Mouse (Mus musculus): ENCODE data around the gene Eef1e1. TPM values are rescaled to one million over a fixed set of nuclear protein-coding genes. Genes with fewer than 3 reads are reported as not detected.

Gene Eef1e1
- polyA plus RNA-seq, 1 experiment from 2014 or later: 63.9 TPM

- Histone ChIP-seq H3K9ac (replicated peaks) (no peak overlapping the region), H3K27ac (replicated peaks) (no peak overlapping the region), H3K4me2 (replicated peaks) (no peak overlapping the region), H3K4me3 (no peak overlapping the region), H3K4me1 (no peaks in the 10 kb centered on the region), H3K36me3 (peaks cover 93% of the 10 kb centered on the region), H3K27me3 (no peaks in the 10 kb centered on the region), H3K9me3 (no peaks in the 10 kb centered on the region)
- WGBS: 93% methylated on average over 4 of the region's 4 CpGs
- ATAC-seq (ENCODE audit: low FRiP score, low read depth): no peak
Measured at GRCm38 (mm10) chr13:38649069-38649468, 9.8 kb downstream of the Eef1e1 start.

GRCm38 (mm10) chr13:38641414-38641813, 17.4 kb downstream of the Eef1e1 start:
- ATAC-seq (ENCODE audit: low FRiP score, low read depth): no peak
- H3K4me3 ChIP-seq: no peak overlapping the region
- no peak overlapping the region for H3K4me2 ChIP-seq (replicated peaks)
- peaks cover 32% of the 10 kb centered on the region for H3K36me3 ChIP-seq
- H3K27ac ChIP-seq (replicated peaks): no peak overlapping the region
- no peaks in the 10 kb centered on the region for H3K4me1 ChIP-seq
- 94% methylated on average over 5 of the region's 5 CpGs for WGBS
- no peaks in the 10 kb centered on the region for H3K9me3 ChIP-seq
- H3K27me3 ChIP-seq: no peaks in the 10 kb centered on the region
- no peak overlapping the region for H3K9ac ChIP-seq (replicated peaks)

GRCm38 (mm10) chr13:38640961-38641360, 17.9 kb downstream of the Eef1e1 start:
- H3K9ac ChIP-seq (replicated peaks): no peak overlapping the region
- no peak overlapping the region for H3K27ac ChIP-seq (replicated peaks)
- 91% methylated on average over 5 of the region's 5 CpGs for WGBS
- no peaks in the 10 kb centered on the region for H3K9me3 ChIP-seq
- no peak overlapping the region for H3K4me2 ChIP-seq (replicated peaks)
- no peak for ATAC-seq (ENCODE audit: low FRiP score, low read depth)
- no peaks in the 10 kb centered on the region for H3K27me3 ChIP-seq
- H3K36me3 ChIP-seq: peaks cover 29% of the 10 kb centered on the region
- no peaks in the 10 kb centered on the region for H3K4me1 ChIP-seq
- H3K4me3 ChIP-seq: no peak overlapping the region

- ATAC-seq (ENCODE audit: low FRiP score, low read depth): no peak
- H3K9me3 ChIP-seq: no peaks in the 10 kb centered on the region
- H3K4me1 ChIP-seq: peaks cover 7% of the 10 kb centered on the region
- H3K9ac ChIP-seq (replicated peaks): no peak overlapping the region
- 83% methylated on average over 11 of the region's 11 CpGs for WGBS
- H3K36me3 ChIP-seq: peaks cover 9% of the 10 kb centered on the region
- H3K27ac ChIP-seq (replicated peaks): no peak overlapping the region
- no peak overlapping the region for H3K4me3 ChIP-seq
- H3K27me3 ChIP-seq: no peaks in the 10 kb centered on the region
- no peak overlapping the region for H3K4me2 ChIP-seq (replicated peaks)
Measured at GRCm38 (mm10) chr13:38638694-38639093, 20.2 kb downstream of the Eef1e1 start.

DNA sequence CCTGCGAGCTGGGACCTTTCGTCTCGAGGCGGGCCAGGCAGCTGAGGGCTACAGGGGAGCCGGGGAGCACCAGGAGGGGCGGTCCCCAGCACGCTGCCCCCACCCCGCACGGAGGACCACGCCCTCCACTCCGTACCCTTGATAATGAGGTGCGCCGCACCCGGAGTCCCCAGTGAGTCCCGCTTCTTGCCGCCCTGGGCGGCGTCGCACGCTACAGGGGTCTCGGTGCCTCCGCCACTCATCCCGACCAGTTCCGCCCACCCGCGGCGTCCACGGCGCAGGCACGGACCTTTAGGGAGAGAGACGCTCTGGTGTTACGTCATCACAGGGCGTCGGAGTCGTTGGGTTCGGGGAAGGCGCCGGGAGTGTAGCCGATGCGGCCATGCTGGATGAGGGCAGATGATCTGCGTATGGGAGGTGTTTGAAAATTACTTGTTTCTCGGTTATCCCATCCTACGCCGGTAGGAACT, 24.0 kb downstream of the Eef1e1 start, which contains the start of gene Bloc1s5:
Gene Bloc1s5, minus strand, starts transcription at position 310 of the 470 bp plus-strand sequence.
- under 1% methylated on average over 44 of the region's 44 CpGs for WGBS

DNA sequence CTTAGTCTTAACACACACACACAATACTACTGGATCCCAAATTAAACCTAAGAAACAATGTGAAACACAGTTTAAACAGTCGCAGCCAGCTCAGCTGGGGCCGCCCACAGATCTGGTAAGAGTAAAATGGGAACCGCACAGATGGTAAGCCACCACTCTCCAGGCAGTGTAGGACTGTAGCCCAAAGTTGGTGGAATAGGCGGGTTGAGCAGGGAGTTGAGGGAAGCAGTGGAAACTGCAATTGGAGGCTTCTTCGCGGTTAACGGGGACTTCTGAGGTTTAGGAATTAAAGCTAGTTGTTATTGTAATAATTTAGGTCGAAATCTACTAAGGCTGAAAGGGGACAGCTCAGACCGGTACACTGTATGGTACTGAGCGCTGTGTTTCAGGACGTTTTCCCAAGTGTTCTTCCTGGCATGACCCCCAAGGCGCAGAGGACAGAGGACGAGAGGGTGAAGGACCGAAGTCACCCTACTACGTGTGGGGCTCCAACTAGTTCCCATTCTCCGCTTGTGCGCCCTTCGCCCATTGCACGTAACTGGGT, 24.5 kb downstream of the Eef1e1 start:
- peak overlapping the region; percentile 71 for H3K9ac ChIP-seq (replicated peaks)
- H3K4me2 ChIP-seq (replicated peaks): peak overlapping the region; percentile 74
- no peaks in the 10 kb centered on the region for H3K27me3 ChIP-seq
- H3K4me1 ChIP-seq: peaks cover 7% of the 10 kb centered on the region
- H3K36me3 ChIP-seq: no peaks in the 10 kb centered on the region
- peak overlapping the region; percentile 64 for H3K27ac ChIP-seq (replicated peaks)
- H3K9me3 ChIP-seq: no peaks in the 10 kb centered on the region
- peak overlapping the region; percentile 79 for H3K4me3 ChIP-seq
- peak; percentile 44 for ATAC-seq (ENCODE audit: low FRiP score, low read depth)
- WGBS: 2% methylated on average over 19 of the region's 19 CpGs

More for the DNA sequence above, 24.0 kb downstream of the Eef1e1 start, which contains the start of gene Bloc1s5:
- peak; percentile 95 for ATAC-seq (ENCODE audit: low FRiP score, low read depth)
- Histone ChIP-seq H3K4me2 (replicated peaks) (peak within 1 kb of the TSS; percentile 74), H3K9me3 (no peaks in the 10 kb centered on the region), H3K27ac (replicated peaks) (peak within 1 kb of the TSS; percentile 64), H3K27me3 (no peaks in the 10 kb centered on the region), H3K9ac (replicated peaks) (peak within 1 kb of the TSS; percentile 71), H3K4me1 (peaks cover 7% of the 10 kb centered on the region), H3K4me3 (peak within 1 kb of the TSS; percentile 79), H3K36me3 (no peaks in the 10 kb centered on the region)

GRCm38 (mm10) chr13:38633287-38634000, 25.4 kb downstream of the Eef1e1 start:
- Histone ChIP-seq H3K36me3 (0 out of 2 replicates have a peak, but pooled peaks cover 3% of the 10 kb centered on the region), H3K4me2 (replicated peaks) (no peak overlapping the region), H3K9me3 (no peaks in the 10 kb centered on the region), H3K4me3 (no peak overlapping the region), H3K9ac (replicated peaks) (no peak overlapping the region), H3K27ac (replicated peaks) (no peak overlapping the region), H3K27me3 (no peaks in the 10 kb centered on the region), H3K4me1 (peaks cover 7% of the 10 kb centered on the region)
- WGBS: 94% methylated on average over 6 of the region's 6 CpGs
- no peak for ATAC-seq (ENCODE audit: low FRiP score, low read depth)

DNA sequence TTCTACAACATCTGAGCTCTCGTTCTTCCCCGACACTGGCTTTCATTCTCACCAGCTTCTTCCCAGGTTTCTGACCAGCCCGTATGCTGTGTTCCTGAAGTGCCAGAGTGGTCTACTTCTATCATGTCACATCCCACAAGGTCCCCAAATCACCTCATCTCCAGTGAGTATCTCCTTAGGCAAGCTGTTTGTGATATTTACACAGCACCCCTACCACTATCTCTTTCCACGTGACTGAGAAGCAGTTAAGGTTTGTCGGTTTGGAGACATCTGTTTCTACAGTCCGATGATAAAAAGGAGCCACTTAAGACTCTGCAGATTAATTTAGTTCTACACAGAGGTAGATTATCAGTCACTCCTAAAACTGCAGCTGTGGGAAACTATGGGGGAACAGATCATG, 26.3 kb downstream of the Eef1e1 start:
- ATAC-seq (ENCODE audit: low FRiP score, low read depth): no peak
- 91% methylated on average over 6 of the region's 6 CpGs for WGBS
- Histone ChIP-seq H3K4me3 (no peak overlapping the region), H3K9ac (replicated peaks) (no peak overlapping the region), H3K4me2 (replicated peaks) (no peak overlapping the region), H3K9me3 (no peaks in the 10 kb centered on the region), H3K27me3 (no peaks in the 10 kb centered on the region), H3K4me1 (peaks cover 7% of the 10 kb centered on the region), H3K36me3 (0 out of 2 replicates have a peak, but pooled peaks cover 3% of the 10 kb centered on the region), H3K27ac (replicated peaks) (no peak overlapping the region)

DNA sequence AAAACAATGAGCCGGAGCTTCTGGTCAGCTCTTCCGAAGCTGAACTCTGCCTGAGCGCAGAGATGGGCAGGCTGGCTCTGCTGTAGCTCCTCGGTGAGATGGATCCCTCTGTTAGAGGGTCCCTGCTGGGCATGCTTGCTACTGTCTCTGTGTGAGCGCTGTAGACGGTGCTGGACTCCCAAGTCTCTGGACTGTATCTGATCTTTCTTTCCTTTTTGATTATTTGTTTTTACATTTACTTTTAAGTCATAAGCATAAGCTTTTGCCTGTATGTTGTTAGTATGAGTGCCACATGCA, 32.7 kb downstream of the Eef1e1 start:
- 17% methylated on average over 6 of the region's 6 CpGs for WGBS
- Histone ChIP-seq H3K9me3 (no peaks in the 10 kb centered on the region), H3K27ac (replicated peaks) (no peak overlapping the region), H3K36me3 (peaks cover 6% of the 10 kb centered on the region; the same call in 1 of the 2 replicates), H3K4me3 (no peak overlapping the region), H3K4me2 (replicated peaks) (no peak overlapping the region), H3K4me1 (no peaks in the 10 kb centered on the region), H3K9ac (replicated peaks) (no peak overlapping the region), H3K27me3 (no peaks in the 10 kb centered on the region)
- ATAC-seq (ENCODE audit: low FRiP score, low read depth): no peak

- H3K4me3 ChIP-seq: no peak overlapping the region
- H3K27me3 ChIP-seq: no peaks in the 10 kb centered on the region
- no peaks in the 10 kb centered on the region for H3K4me1 ChIP-seq
- H3K9me3 ChIP-seq: no peaks in the 10 kb centered on the region
- peaks cover 6% of the 10 kb centered on the region; the same call in 1 of the 2 replicates for H3K36me3 ChIP-seq
- no peak overlapping the region for H3K4me2 ChIP-seq (replicated peaks)
- no peak overlapping the region for H3K27ac ChIP-seq (replicated peaks)
- no peak overlapping the region for H3K9ac ChIP-seq (replicated peaks)
- 22% methylated on average over 5 of the region's 5 CpGs for WGBS
- ATAC-seq (ENCODE audit: low FRiP score, low read depth): no peak
Measured at GRCm38 (mm10) chr13:38625492-38626228, 33.2 kb downstream of the Eef1e1 start.

GRCm38 (mm10) chr13:38624292-38624902, 34.5 kb downstream of the Eef1e1 start:
- 92% methylated on average over 8 of the region's 8 CpGs for WGBS
- Histone ChIP-seq H3K36me3 (peaks cover 6% of the 10 kb centered on the region; the same call in 1 of the 2 replicates), H3K9me3 (no peaks in the 10 kb centered on the region), H3K4me1 (no peaks in the 10 kb centered on the region), H3K27me3 (no peaks in the 10 kb centered on the region), H3K27ac (replicated peaks) (no peak overlapping the region), H3K4me3 (no peak overlapping the region), H3K9ac (replicated peaks) (no peak overlapping the region), H3K4me2 (replicated peaks) (no peak overlapping the region)
- no peak for ATAC-seq (ENCODE audit: low FRiP score, low read depth)

DNA sequence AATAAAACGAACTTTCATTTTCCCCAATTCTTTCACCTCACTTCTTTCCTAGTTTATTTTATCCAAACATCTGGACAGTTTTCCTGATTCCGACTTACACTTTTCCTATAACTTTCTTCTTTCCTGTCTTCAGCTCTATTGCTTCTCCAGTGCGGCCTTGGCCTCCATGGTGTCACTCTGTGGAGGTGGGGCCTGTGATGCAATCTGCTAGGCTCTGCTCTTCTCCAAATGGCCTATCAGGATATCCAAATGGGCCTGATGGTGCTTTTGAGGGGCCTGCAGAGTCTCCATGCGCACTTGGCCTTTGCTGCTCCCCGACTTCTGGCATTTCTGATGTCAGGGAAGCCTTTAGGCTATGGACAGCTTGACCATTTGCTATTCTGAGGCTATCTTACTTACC, 35.6 kb downstream of the Eef1e1 start:
- H3K36me3 ChIP-seq: peaks cover 3% of the 10 kb centered on the region; the same call in 1 of the 2 replicates
- H3K27ac ChIP-seq (replicated peaks): no peak overlapping the region
- H3K4me1 ChIP-seq: no peaks in the 10 kb centered on the region
- no peak for ATAC-seq (ENCODE audit: low FRiP score, low read depth)
- no peaks in the 10 kb centered on the region for H3K27me3 ChIP-seq
- no peak overlapping the region for H3K9ac ChIP-seq (replicated peaks)
- no peak overlapping the region for H3K4me2 ChIP-seq (replicated peaks)
- WGBS: 93% methylated on average over 5 of the region's 5 CpGs
- no peak overlapping the region for H3K4me3 ChIP-seq
- no peaks in the 10 kb centered on the region for H3K9me3 ChIP-seq
